Mouse (Mus musculus) lung, embryonic 14.5 days (tissue): Measurements from ENCODE around the gene Rnf141. TPM values are rescaled to one million over a fixed set of nuclear protein-coding genes. Genes with fewer than 3 reads are reported as not detected.

Experiments used
- ATAC-seq: fragments of 200-750 bp; cut with Nextera tagmentation; 2 replicates; pipeline ENCODE4 v1.8.0; 2017; ENCODE audit warnings: mild to moderate bottlenecking, moderate TSS enrichment, moderate library complexity; ENCODE audit not compliant: insufficient read depth
- DNase-seq: peaks from one replicate; pipeline ENCODE4 v3.0.0-alpha.2; 2015
- H3K27ac ChIP-seq: fragments of 300-500 bp; sonication (generic); 2 replicates; pipeline ENCODE4 v1.5.1; 2014; ENCODE audit warnings: low read depth, mild to moderate bottlenecking, moderate library complexity
- H3K27me3 ChIP-seq: fragments of 300-500 bp; sonication (generic); 2 replicates; pipeline ENCODE4 v1.6.1; 2014; ENCODE audit warnings: low read length, control low read depth; ENCODE audit not compliant: insufficient read depth
- H3K36me3 ChIP-seq: fragments of 300-500 bp; sonication (generic); 2 replicates; pipeline ENCODE4 v1.6.1; 2014; ENCODE audit warnings: control low read depth; ENCODE audit not compliant: insufficient read depth
- H3K4me1 ChIP-seq: fragments of 300-500 bp; sonication (generic); 2 replicates; pipeline ENCODE4 v1.6.1; 2014; ENCODE audit warnings: antibody characterized with exemption, control low read depth; ENCODE audit not compliant: insufficient read depth
- H3K4me2 ChIP-seq: fragments of 300-500 bp; sonication (generic); 2 replicates; pipeline ENCODE4 v1.6.1; 2014; ENCODE audit warnings: mild to moderate bottlenecking
- H3K4me3 ChIP-seq: fragments of 300-500 bp; sonication (generic); 2 replicates; pipeline ENCODE4 v1.5.1; 2014; ENCODE audit warnings: low read depth, low read length
- H3K9ac ChIP-seq: fragments of 300-500 bp; sonication (generic); 2 replicates; pipeline ENCODE4 v1.6.1; 2014
- H3K9me3 ChIP-seq: fragments of 300-500 bp; sonication (generic); 2 replicates; pipeline ENCODE4 v1.6.1; 2016; ENCODE audit warnings: low read depth, low read length, control low read depth
- CTCF ChIP-seq: IDR thresholded peaks from 2 replicates; pipeline ENCODE4 v1.5.1; 2016; ENCODE audit warnings: antibody characterized with exemption, low read depth
- WGBS: fragments of 180-500 bp; shearing (Covaris S2); extraction: QIAGEN DNeasy Blood & Tissue Kit; methylation state at CpG from one replicate; pipeline ENCODE4 v1.1.7; 2014; 5-methylcytosine and 5-hydroxymethylcytosine counted together
- polyA plus RNA-seq: library from polyadenylated mRNA; unstranded; fragments of >200 nt; fragmentation: Nextera tagmentation; extraction: Ambion mirVana; gene quantifications from 2 replicates; pipeline ENCODE4 v1.2.1, GENCODE M21; 2014

Rnf141 gene
- polyA plus RNA-seq, 1 experiment from 2014 or later: 37.1 TPM

GRCm38 (mm10) chr7:110854519-110854918 lies 10.3 kb upstream of the Rnf141 start:
- no peak overlapping the region for H3K27ac ChIP-seq
- no peak for TF ChIP-seq CTCF

GRCm38 (mm10) chr7:110853611-110854010 lies 9.4 kb upstream of the Rnf141 start:
- DNase-seq: no peak
- Histone ChIP-seq H3K4me1 (no peaks in the 10 kb centered on the region; the same call in 1 of the 2 replicates), H3K9me3 (no peaks in the 10 kb centered on the region), H3K9ac (no peak overlapping the region), H3K4me3 (no peak overlapping the region), H3K36me3 (no peaks in the 10 kb centered on the region), H3K27ac (no peak overlapping the region), H3K4me2 (no peak overlapping the region), H3K27me3 (no peaks in the 10 kb centered on the region)
- no peak for TF ChIP-seq CTCF
- no peak for ATAC-seq
- WGBS: 36% methylated on average over 10 of the region's 10 CpGs

More at GRCm38 (mm10) chr7:110854519-110854918, 10.3 kb upstream of the Rnf141 start:
- no peak for ATAC-seq
- H3K36me3 ChIP-seq: no peaks in the 10 kb centered on the region
- H3K4me1 ChIP-seq: no peaks in the 10 kb centered on the region; the same call in 1 of the 2 replicates
- no peaks in the 10 kb centered on the region for H3K27me3 ChIP-seq
- H3K4me2 ChIP-seq: no peak overlapping the region
- WGBS: 42% methylated on average over 3 of the region's 3 CpGs
- DNase-seq: no peak
- no peaks in the 10 kb centered on the region for H3K9me3 ChIP-seq
- no peak overlapping the region for H3K9ac ChIP-seq
- no peak overlapping the region for H3K4me3 ChIP-seq

GRCm38 (mm10) chr7:110851541-110852203 lies 7.4 kb upstream of the Rnf141 start:
- no peaks in the 10 kb centered on the region for H3K36me3 ChIP-seq
- no peak for ATAC-seq

GRCm38 (mm10) chr7:110848371-110848770 lies 4.1 kb upstream of the Rnf141 start:
- ATAC-seq (no peak), DNase-seq (no peak)
- Histone ChIP-seq H3K4me3 (no peak overlapping the region), H3K4me2 (no peak overlapping the region), H3K27ac (no peak overlapping the region), H3K4me1 (no peaks in the 10 kb centered on the region), H3K27me3 (no peaks in the 10 kb centered on the region), H3K9ac (no peak overlapping the region), H3K9me3 (no peaks in the 10 kb centered on the region), H3K36me3 (no peaks in the 10 kb centered on the region)
- no peak for TF ChIP-seq CTCF
- 93% methylated on average over 1 of the region's 1 CpGs for WGBS

More at GRCm38 (mm10) chr7:110851541-110852203, 7.4 kb upstream of the Rnf141 start:
- Histone ChIP-seq H3K9me3 (no peaks in the 10 kb centered on the region), H3K27me3 (no peaks in the 10 kb centered on the region), H3K9ac (no peak overlapping the region), H3K4me2 (no peak overlapping the region), H3K4me1 (no peaks in the 10 kb centered on the region; the same call in 1 of the 2 replicates), H3K4me3 (no peak overlapping the region), H3K27ac (peak overlapping the region; percentile 25; the same call in 1 of the 2 replicates)
- TF ChIP-seq CTCF: no peak
- no peak for DNase-seq
- WGBS: 57% methylated on average over 7 of the region's 7 CpGs

- no peak for DNase-seq
- Histone ChIP-seq H3K27ac (no peak overlapping the region), H3K27me3 (no peaks in the 10 kb centered on the region), H3K4me1 (no peaks in the 10 kb centered on the region), H3K4me2 (no peak overlapping the region), H3K9me3 (no peaks in the 10 kb centered on the region), H3K36me3 (no peaks in the 10 kb centered on the region), H3K4me3 (no peak overlapping the region), H3K9ac (no peak overlapping the region)
- 45% methylated on average over 2 of the region's 2 CpGs for WGBS
- TF ChIP-seq CTCF: no peak
- no peak for ATAC-seq
These were observed 3.1 kb upstream of the Rnf141 start for GRCm38 (mm10) chr7:110847321-110847720.

GRCm38 (mm10) chr7:110840332-110840731 lies 3.9 kb downstream of the Rnf141 start:
- Histone ChIP-seq H3K4me1 (no peaks in the 10 kb centered on the region), H3K27ac (no peak overlapping the region), H3K4me2 (0 out of 2 replicates have a peak overlapping the region, but pooled peaks have one; percentile 15), H3K9me3 (no peaks in the 10 kb centered on the region), H3K27me3 (no peaks in the 10 kb centered on the region), H3K9ac (no peak overlapping the region), H3K4me3 (no peak overlapping the region), H3K36me3 (peaks cover 8% of the 10 kb centered on the region)
- WGBS: 43% methylated on average over 4 of the region's 4 CpGs
- no peak for TF ChIP-seq CTCF
- DNase-seq (peak; percentile 63), ATAC-seq (no peak)

GRCm38 (mm10) chr7:110834522-110834921 lies 9.7 kb downstream of the Rnf141 start:
- H3K36me3 ChIP-seq: peaks cover 31% of the 10 kb centered on the region
- H3K4me2 ChIP-seq: no peak overlapping the region
- H3K9me3 ChIP-seq: no peaks in the 10 kb centered on the region
- no peak overlapping the region for H3K9ac ChIP-seq
- H3K4me3 ChIP-seq: no peak overlapping the region
- ATAC-seq (no peak), DNase-seq (no peak)
- no peak overlapping the region for H3K27ac ChIP-seq
- 61% methylated on average over 3 of the region's 3 CpGs for WGBS
- no peak for TF ChIP-seq CTCF
- no peaks in the 10 kb centered on the region for H3K4me1 ChIP-seq
- H3K27me3 ChIP-seq: no peaks in the 10 kb centered on the region
